Comparison of ENCODE assay signal across 18 mouse cellular contexts in the genomic region with DNA sequence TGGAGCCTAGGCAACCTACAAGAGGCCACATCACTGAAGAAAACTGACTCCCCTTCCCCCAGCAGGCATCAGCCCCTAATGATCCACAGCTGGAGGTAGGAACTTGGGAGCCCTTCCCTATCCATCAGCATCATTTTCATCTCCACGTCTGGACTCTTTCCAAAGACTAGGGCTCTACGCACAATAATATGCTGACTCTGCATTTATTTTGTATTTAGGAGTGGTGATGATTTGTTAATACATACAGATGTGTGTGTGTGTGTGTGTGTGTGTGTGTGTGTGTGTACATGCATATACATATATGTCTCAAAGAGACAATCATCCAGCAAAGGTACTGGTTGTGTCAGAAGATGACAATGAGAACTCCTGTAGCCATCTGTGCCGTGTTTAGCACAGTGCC.
DNase-seq lines count a peak whose midpoint lies in the region; ATAC-seq and TF ChIP-seq lines count a peak whose summit lies in the region.
"Had no signal": no experiment of that assay in that cellular context is flagged by ENCODE, and none has a peak within 500 bp of the region (broad histone marks: within the 10 kb centered on the region; RNA-seq: fewer than 3 reads in every experiment).

No protein-coding gene starts in this region.

- no peak for ATAC-seq in lung, embryonic 14.5 days (ENCODE audit: insufficient read depth)
- ATAC-seq in lung, postnatal 0 days, result no peak
- ATAC-seq in midbrain, postnatal 0 days (ENCODE audit: low FRiP score), result no peak
- ATAC-seq: activated CD4-positive, CD25-positive, alpha-beta regulatory T cell, adult 4 months; forebrain, embryonic 14.5 days; forebrain, embryonic 16.5 days; Patski had no signal

- H3K27me3 ChIP-seq in lung, embryonic 14.5 days (ENCODE audit: insufficient read depth, low read length), result no peaks in the 10 kb centered on the region
- no peaks in the 10 kb centered on the region for H3K27me3 ChIP-seq in lung, postnatal 0 days (replicated peaks; ENCODE audit: insufficient read depth, low read length)
- no peaks in the 10 kb centered on the region for H3K27me3 ChIP-seq in midbrain, postnatal 0 days (ENCODE audit: insufficient read depth, low read length)
- H3K27me3 ChIP-seq: embryonic facial prominence, embryonic 13.5 days; forebrain, embryonic 12.5 days had no signal

- intact Hi-C loops in heart, postnatal 14 days (cut with DNase I), result no loop called here

- no peak overlapping the region for H3K4me2 ChIP-seq in lung, embryonic 14.5 days
- H3K4me2 ChIP-seq in lung, postnatal 0 days (replicated peaks; ENCODE audit: low read depth, low read length), result no peak overlapping the region
- no peak overlapping the region for H3K4me2 ChIP-seq in midbrain, postnatal 0 days (ENCODE audit: low read depth, low read length, poor library complexity, severe bottlenecking)
- H3K4me2 ChIP-seq: embryonic facial prominence, embryonic 13.5 days; forebrain, embryonic 12.5 days had no signal

- no peaks in the 10 kb centered on the region for H3K9me3 ChIP-seq in lung, embryonic 14.5 days (ENCODE audit: low read depth, low read length)
- no peaks in the 10 kb centered on the region for H3K9me3 ChIP-seq in lung, postnatal 0 days (ENCODE audit: low read length)
- H3K9me3 ChIP-seq in ES-E14 (ENCODE audit: control insufficient read depth, insufficient read depth, low read depth, low read length), result no peaks in the 10 kb centered on the region
- H3K9me3 ChIP-seq in midbrain, postnatal 0 days (ENCODE audit: low read length), result no peaks in the 10 kb centered on the region
- H3K9me3 ChIP-seq: embryonic facial prominence, embryonic 13.5 days; forebrain, embryonic 12.5 days had no signal

- in situ Hi-C loops in ES-E14 (cut with MboI; ENCODE audit: low sequenced_read_pairs in 2 of 2, unreplicated experiment in 2 of 2), result no loop called here

- H3K9ac ChIP-seq in lung, embryonic 14.5 days, result no peak overlapping the region
- no peak overlapping the region for H3K9ac ChIP-seq in lung, postnatal 0 days (replicated peaks; ENCODE audit: low read depth)
- H3K9ac ChIP-seq in ES-E14 (ENCODE audit: insufficient read depth, low read depth, low read length, poor library complexity, severe bottlenecking), result no peak overlapping the region
- H3K9ac ChIP-seq in midbrain, postnatal 0 days (replicated peaks; ENCODE audit: low read length, poor library complexity, severe bottlenecking), result no peak overlapping the region
- H3K9ac ChIP-seq: embryonic facial prominence, embryonic 13.5 days; forebrain, embryonic 12.5 days had no signal

- no peaks in the 10 kb centered on the region for H3K4me1 ChIP-seq in lung, embryonic 14.5 days (ENCODE audit: insufficient read depth)
- H3K4me1 ChIP-seq in lung, postnatal 0 days (ENCODE audit: insufficient read depth, low read depth, low read length), result no peaks in the 10 kb centered on the region
- no peaks in the 10 kb centered on the region for H3K4me1 ChIP-seq in ES-E14 (ENCODE audit: control insufficient read depth in 2 of 2, insufficient read depth in 2 of 2, low read length in 2 of 2, poor library complexity in 1 of 2)
- H3K4me1 ChIP-seq in midbrain, postnatal 0 days (ENCODE audit: insufficient read depth, low read length), result no peaks in the 10 kb centered on the region
- H3K4me1 ChIP-seq: embryonic facial prominence, embryonic 13.5 days; forebrain, embryonic 12.5 days had no signal

- no peak for TF ChIP-seq CTCF in lung, embryonic 14.5 days (IDR thresholded peaks at IDR 0.05; ENCODE audit: low read depth)
- no peak for TF ChIP-seq CTCF in lung, postnatal 0 days (IDR thresholded peaks at IDR 0.05)
- no peak for TF ChIP-seq CTCF in midbrain, postnatal 0 days (IDR thresholded peaks at IDR 0.05)

- DNase-seq in lung, embryonic 14.5 days, result peak; percentile 21
- DNase-seq in lung, postnatal 0 days (ENCODE audit: low spot score), result no peak
- DNase-seq in ES-E14 (ENCODE audit: low read depth, low spot score), result no peak
- no peak for DNase-seq in midbrain, postnatal 0 days (ENCODE audit: low spot score)
- DNase-seq in heart, postnatal 14 days, result no peak
- DNase-seq: adrenal gland, adult 8-10 months; adrenal gland, postnatal 14 days; adrenal gland, postnatal 36 days; cerebellum, adult 11-12 months; cerebellum, adult 2 months; cerebellum, adult 9-10 months; cerebellum, postnatal 25 days had no signal

- H3K36me3 ChIP-seq in lung, embryonic 14.5 days (ENCODE audit: insufficient read depth), result no peaks in the 10 kb centered on the region
- no peaks in the 10 kb centered on the region for H3K36me3 ChIP-seq in lung, postnatal 0 days (ENCODE audit: insufficient read depth, low read length)
- no peaks in the 10 kb centered on the region for H3K36me3 ChIP-seq in ES-E14 (ENCODE audit: control insufficient read depth, insufficient read depth, low read length, poor library complexity, severe bottlenecking)
- no peaks in the 10 kb centered on the region for H3K36me3 ChIP-seq in midbrain, postnatal 0 days (ENCODE audit: insufficient read depth, low read length)
- H3K36me3 ChIP-seq: embryonic facial prominence, embryonic 13.5 days; forebrain, embryonic 12.5 days had no signal

- no peak for TF ChIP-seq EP300 in lung, postnatal 0 days (IDR thresholded peaks at IDR 0.05)

- no peak overlapping the region for H3K4me3 ChIP-seq in lung, embryonic 14.5 days (ENCODE audit: low read depth, low read length)
- no peak overlapping the region for H3K4me3 ChIP-seq in lung, postnatal 0 days (ENCODE audit: low read depth, low read length)
- H3K4me3 ChIP-seq in ES-E14 (ENCODE audit: insufficient read depth in 1 of 2, low read depth in 1 of 2, low read length in 2 of 2, poor library complexity in 1 of 2, severe bottlenecking in 1 of 2), result no peak overlapping the region
- no peak overlapping the region for H3K4me3 ChIP-seq in midbrain, postnatal 0 days (ENCODE audit: low read depth, low read length)
- H3K4me3 ChIP-seq: embryonic facial prominence, embryonic 13.5 days; forebrain, embryonic 12.5 days had no signal

- WGBS in lung, embryonic 14.5 days, result 59% methylated on average over 3 of the region's 3 CpGs
- 63% methylated on average over 3 of the region's 3 CpGs for WGBS in lung, postnatal 0 days
- 85% methylated on average over 3 of the region's 3 CpGs for WGBS in midbrain, postnatal 0 days

- H3K27ac ChIP-seq in lung, embryonic 14.5 days (ENCODE audit: low read depth), result no peak overlapping the region
- H3K27ac ChIP-seq in lung, postnatal 0 days (ENCODE audit: low read length), result no peak overlapping the region
- no peak overlapping the region for H3K27ac ChIP-seq in ES-E14 (ENCODE audit: insufficient read depth, low read depth, low read length, poor library complexity, severe bottlenecking)
- no peak overlapping the region for H3K27ac ChIP-seq in midbrain, postnatal 0 days (ENCODE audit: low read depth, low read length)
- H3K27ac ChIP-seq: embryonic facial prominence, embryonic 13.5 days; forebrain, embryonic 12.5 days had no signal

TF ChIP-seq in ES-E14, 5 proteins besides CTCF, POLR2A, EP300 and RAD21:
- TF ChIP-seq MAFK (IDR thresholded peaks at IDR 0.05; ENCODE audit: insufficient read depth, low read depth, low read length), result peak; percentile 94
- no peak for TF ChIP-seq ZNF384 (IDR thresholded peaks at IDR 0.05; ENCODE audit: low read depth, low read length)
TF ChIP-seq in ES-E14: peak in this region for 1.
